Mouse (Mus musculus) lung, postnatal 0 days (tissue): ENCODE results near the gene Nfkbia.

Experiments used
- CTCF ChIP-seq: IDR thresholded peaks from 2 replicates; pipeline ENCODE4 v1.5.1; 2016; ENCODE audit warnings: antibody characterized with exemption, mild to moderate bottlenecking
- EP300 ChIP-seq: IDR thresholded peaks from 2 replicates; pipeline ENCODE4 v1.6.1; 2016; ENCODE audit warnings: antibody characterized with exemption, mild to moderate bottlenecking, control low read depth

GRCm38 (mm10) chr12:55455206-55455605 lies 37.2 kb downstream of the Nfkbia start:
- no peak for TF ChIP-seq EP300
- TF ChIP-seq CTCF, result no peak
